12 mouse cellular contexts compared by ENCODE assay signal in genomic region chr5:51495446-51495845, GRCm38 (mm10).
DNase-seq lines count a peak whose midpoint lies in the region; ATAC-seq lines count a peak whose summit lies in the region.
"Had no signal": no experiment of that assay in that cellular context is flagged by ENCODE, and none has a peak within 500 bp of the region (broad histone marks: within the 10 kb centered on the region; RNA-seq: fewer than 3 reads in every experiment).

No protein-coding gene starts in this region.

- no peak overlapping the region; the same call in 1 of the 2 replicates for H3K4me3 ChIP-seq in kidney, embryonic 14.5 days (ENCODE audit: low read length)
- H3K4me3 ChIP-seq in forebrain, embryonic 14.5 days (ENCODE audit: low read depth, low read length) = no peak overlapping the region; the same call in 1 of the 2 replicates
- no peak overlapping the region for H3K4me3 ChIP-seq in midbrain, embryonic 13.5 days (replicated peaks)

- no peak overlapping the region for H3K9ac ChIP-seq in kidney, embryonic 14.5 days (ENCODE audit: low read depth, low read length)
- 0 out of 2 replicates have a peak overlapping the region, but pooled peaks have one; percentile 21 for H3K9ac ChIP-seq in forebrain, embryonic 14.5 days (ENCODE audit: low read length)
- no peak overlapping the region for H3K9ac ChIP-seq in midbrain, embryonic 13.5 days (replicated peaks)

- WGBS in kidney, embryonic 14.5 days = 55% methylated on average over 6 of the region's 6 CpGs
- WGBS in forebrain, embryonic 14.5 days = 38% methylated on average over 6 of the region's 6 CpGs
- WGBS in midbrain, embryonic 13.5 days = 53% methylated on average over 6 of the region's 6 CpGs

- H3K36me3 ChIP-seq in kidney, embryonic 14.5 days (ENCODE audit: control insufficient read depth, insufficient read depth, low read length) = no peaks in the 10 kb centered on the region
- no peaks in the 10 kb centered on the region for H3K36me3 ChIP-seq in forebrain, embryonic 14.5 days (ENCODE audit: control insufficient read depth, insufficient read depth, low read length)
- H3K36me3 ChIP-seq in midbrain, embryonic 13.5 days = no peaks in the 10 kb centered on the region

- ATAC-seq in kidney, embryonic 14.5 days (ENCODE audit: low FRiP score, low TSS enrichment) = no peak
- 0 out of 2 replicates have a peak, but pooled peaks have one; percentile 50 for ATAC-seq in forebrain, embryonic 14.5 days
- ATAC-seq in midbrain, embryonic 13.5 days = peak; percentile 67; the same call in 1 of the 2 replicates
- ATAC-seq: intestine, embryonic 16.5 days had no signal

- H3K4me2 ChIP-seq in kidney, embryonic 14.5 days (replicated peaks; ENCODE audit: low read depth, low read length) = peak overlapping the region; percentile 39
- peak overlapping the region; percentile 42 for H3K4me2 ChIP-seq in forebrain, embryonic 14.5 days (ENCODE audit: low read length)
- H3K4me2 ChIP-seq in midbrain, embryonic 13.5 days (replicated peaks) = peak overlapping the region; percentile 27

- no peaks in the 10 kb centered on the region for H3K9me3 ChIP-seq in kidney, embryonic 14.5 days (ENCODE audit: control insufficient read depth, low read length)
- no peaks in the 10 kb centered on the region for H3K9me3 ChIP-seq in forebrain, embryonic 14.5 days (replicated peaks; ENCODE audit: control insufficient read depth, low read length)
- no peaks in the 10 kb centered on the region for H3K9me3 ChIP-seq in midbrain, embryonic 13.5 days

- H3K27me3 ChIP-seq in kidney, embryonic 14.5 days (ENCODE audit: control insufficient read depth, insufficient read depth, low read length) = no peaks in the 10 kb centered on the region
- H3K27me3 ChIP-seq in forebrain, embryonic 14.5 days (replicated peaks; ENCODE audit: control insufficient read depth, insufficient read depth, low read length) = no peaks in the 10 kb centered on the region
- no peaks in the 10 kb centered on the region for H3K27me3 ChIP-seq in midbrain, embryonic 13.5 days

- H3K4me1 ChIP-seq in kidney, embryonic 14.5 days (ENCODE audit: control insufficient read depth, insufficient read depth, low read length) = no peaks in the 10 kb centered on the region
- H3K4me1 ChIP-seq in forebrain, embryonic 14.5 days (ENCODE audit: control insufficient read depth, insufficient read depth, low read length) = no peaks in the 10 kb centered on the region
- H3K4me1 ChIP-seq in midbrain, embryonic 13.5 days (replicated peaks) = no peaks in the 10 kb centered on the region

- no peak for DNase-seq in kidney, adult 9 months
- DNase-seq in R1 (ENCODE audit: low read depth, low spot score) = peak; percentile 7
- DNase-seq in forebrain, embryonic 14.5 days (ENCODE audit: low spot score) = peak; percentile 33
- DNase-seq in right cerebral cortex, postnatal 14 days = no peak
- no peak for DNase-seq in right cerebral cortex, postnatal 36 days (ENCODE audit: low spot score in 2 of 2)
- no peak for DNase-seq in c-Kit-positive CD71-positive TER-119-positive erythroid progenitor cells, embryonic 14.5 days (ENCODE audit: low spot score)
- DNase-seq: cerebellum, postnatal 36 days; heart, adult 18-20 months had no signal

- no peak overlapping the region for H3K27ac ChIP-seq in kidney, embryonic 14.5 days (ENCODE audit: low read depth, low read length)
- no peak overlapping the region for H3K27ac ChIP-seq in forebrain, embryonic 14.5 days (ENCODE audit: low read depth, low read length)
- H3K27ac ChIP-seq in midbrain, embryonic 13.5 days = no peak overlapping the region
- H3K27ac ChIP-seq: macrophage had no signal

Comparison
In these comparisons a context has a peak if more than half of its experiments do, and no peak if none do; other contexts are left out.
1. DNase-seq: peak in R1 (single experiment) and forebrain, embryonic 14.5 days (single experiment); none in kidney, adult 9 months (single experiment), right cerebral cortex, postnatal 14 days (single experiment), right cerebral cortex, postnatal 36 days (0 of 2) and c-Kit-positive CD71-positive TER-119-positive erythroid progenitor cells, embryonic 14.5 days (single experiment).
2. Peak in every context shown above with its lines, with median percentiles within 50 percentile points of each other: H3K4me2 ChIP-seq.